ENCODE assay signal across 16 mouse cellular contexts in the genomic region with DNA sequence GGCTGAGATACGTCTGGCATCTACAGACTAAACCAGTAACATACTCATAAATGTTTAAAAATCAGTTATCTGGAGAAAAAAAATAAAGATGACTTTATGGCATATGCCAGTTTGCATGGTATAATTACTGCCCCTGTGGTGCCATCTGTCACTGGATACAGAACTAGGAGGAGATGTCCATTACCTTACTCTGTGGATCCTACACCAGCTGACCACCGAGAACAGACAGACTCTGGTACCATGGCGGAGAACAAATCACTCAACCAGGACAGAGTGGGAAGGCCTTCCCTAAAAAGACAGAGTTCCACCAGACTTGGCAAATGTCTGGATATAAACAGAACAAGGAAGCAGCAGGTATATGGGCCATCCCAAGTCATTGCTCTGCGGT.
DNase-seq lines count a peak whose midpoint lies in the region; ATAC-seq lines count a peak whose summit lies in the region.
"Had no signal": no experiment of that assay in that cellular context is flagged by ENCODE, and none has a peak within 500 bp of the region (broad histone marks: within the 10 kb centered on the region; RNA-seq: fewer than 3 reads in every experiment).

No protein-coding gene starts in this region.

- DNase-seq in cerebellum, adult 11-12 months: peak; percentile 13
- DNase-seq in cerebellum, adult 8-10 months: no peak
- DNase-seq in lung, postnatal 14 days: no peak
- DNase-seq in kidney, postnatal 10 days: no peak
- no peak for DNase-seq in kidney, adult 18-20 months
- DNase-seq: kidney, adult 11 months; right cerebral cortex, adult 18-20 months; spleen, adult 18-20 months; thymus, postnatal 14 days had no signal

- H3K4me3 ChIP-seq in heart, embryonic 16.5 days (ENCODE audit: low read length): no peak overlapping the region
- H3K4me3 ChIP-seq in heart, embryonic 11.5 days (ENCODE audit: low read depth, low read length): no peak overlapping the region
- H3K4me3 ChIP-seq in lung, embryonic 16.5 days (ENCODE audit: low read length): no peak overlapping the region
- H3K4me3 ChIP-seq: forebrain, embryonic 13.5 days; hindbrain, embryonic 12.5 days; left cerebral cortex, adult 2 months; limb, embryonic 12.5 days had no signal

- H3K9me3 ChIP-seq in heart, embryonic 16.5 days (replicated peaks; ENCODE audit: control insufficient read depth, low read length): 0 out of 2 replicates have a peak, but pooled peaks cover 2% of the 10 kb centered on the region
- H3K9me3 ChIP-seq in heart, embryonic 11.5 days (replicated peaks; ENCODE audit: control insufficient read depth, low read length): no peaks in the 10 kb centered on the region
- no peaks in the 10 kb centered on the region for H3K9me3 ChIP-seq in lung, embryonic 16.5 days (ENCODE audit: control insufficient read depth, low read length)
- H3K9me3 ChIP-seq: forebrain, embryonic 13.5 days; hindbrain, embryonic 12.5 days; limb, embryonic 12.5 days had no signal

- H3K27me3 ChIP-seq in heart, embryonic 16.5 days (ENCODE audit: control insufficient read depth, insufficient read depth, low read length): no peaks in the 10 kb centered on the region
- H3K27me3 ChIP-seq in heart, embryonic 11.5 days (ENCODE audit: control insufficient read depth, insufficient read depth, low read length): peaks cover 2% of the 10 kb centered on the region
- no peaks in the 10 kb centered on the region for H3K27me3 ChIP-seq in lung, embryonic 16.5 days (ENCODE audit: control insufficient read depth, insufficient read depth, low read depth, low read length)
- H3K27me3 ChIP-seq: forebrain, embryonic 13.5 days; hindbrain, embryonic 12.5 days; limb, embryonic 12.5 days had no signal

- 77% methylated on average over 4 of the region's 4 CpGs for WGBS in heart, embryonic 16.5 days
- 84% methylated on average over 4 of the region's 4 CpGs for WGBS in heart, embryonic 11.5 days (ENCODE audit: insufficient replicate concordance)
- WGBS in lung, embryonic 16.5 days: 61% methylated on average over 4 of the region's 4 CpGs

- H3K9ac ChIP-seq in heart, embryonic 16.5 days (ENCODE audit: low read length): no peak overlapping the region
- H3K9ac ChIP-seq in heart, embryonic 11.5 days (ENCODE audit: low read depth, low read length): no peak overlapping the region
- H3K9ac ChIP-seq in lung, embryonic 16.5 days (ENCODE audit: low read length): no peak overlapping the region
- H3K9ac ChIP-seq: forebrain, embryonic 13.5 days; hindbrain, embryonic 12.5 days; limb, embryonic 12.5 days had no signal

- H3K4me2 ChIP-seq in heart, embryonic 16.5 days (ENCODE audit: low read depth, low read length): no peak overlapping the region
- no peak overlapping the region for H3K4me2 ChIP-seq in heart, embryonic 11.5 days
- no peak overlapping the region for H3K4me2 ChIP-seq in lung, embryonic 16.5 days (ENCODE audit: low read depth, low read length)
- H3K4me2 ChIP-seq: forebrain, embryonic 13.5 days; hindbrain, embryonic 12.5 days; limb, embryonic 12.5 days had no signal

- no peak for ATAC-seq in heart, embryonic 16.5 days (replicated peaks; ENCODE audit: extremely low read depth, insufficient read depth, low FRiP score)
- no peak for ATAC-seq in heart, embryonic 11.5 days (replicated peaks; ENCODE audit: insufficient number of reproducible peaks, low FRiP score, low TSS enrichment)
- no peak for ATAC-seq in lung, embryonic 16.5 days (ENCODE audit: low read depth)
- ATAC-seq: forebrain, embryonic 13.5 days had no signal

- peaks cover 47% of the 10 kb centered on the region for H3K4me1 ChIP-seq in heart, embryonic 16.5 days (ENCODE audit: control insufficient read depth, insufficient read depth, low read length)
- peaks cover 17% of the 10 kb centered on the region for H3K4me1 ChIP-seq in heart, embryonic 11.5 days (ENCODE audit: control insufficient read depth, insufficient read depth, low read length)
- peaks cover 57% of the 10 kb centered on the region for H3K4me1 ChIP-seq in lung, embryonic 16.5 days (replicated peaks; ENCODE audit: control insufficient read depth, insufficient read depth, low read length)
- H3K4me1 ChIP-seq: forebrain, embryonic 13.5 days; hindbrain, embryonic 12.5 days had no signal

- H3K36me3 ChIP-seq in heart, embryonic 16.5 days (ENCODE audit: control insufficient read depth, insufficient read depth): no peaks in the 10 kb centered on the region
- H3K36me3 ChIP-seq in heart, embryonic 11.5 days (ENCODE audit: control insufficient read depth, insufficient read depth, low read length): no peaks in the 10 kb centered on the region
- no peaks in the 10 kb centered on the region for H3K36me3 ChIP-seq in lung, embryonic 16.5 days (ENCODE audit: control insufficient read depth, insufficient read depth, low read length)
- H3K36me3 ChIP-seq: hindbrain, embryonic 12.5 days; limb, embryonic 12.5 days had no signal

- peak overlapping the region; percentile 67 for H3K27ac ChIP-seq in heart, embryonic 16.5 days (ENCODE audit: low read length)
- H3K27ac ChIP-seq in heart, embryonic 11.5 days (ENCODE audit: low read depth, low read length): no peak overlapping the region
- peak overlapping the region; percentile 84 for H3K27ac ChIP-seq in lung, embryonic 16.5 days (ENCODE audit: low read length)
- H3K27ac ChIP-seq: forebrain, embryonic 13.5 days; hindbrain, embryonic 12.5 days; left cerebral cortex, adult 2 months had no signal
